Mouse (Mus musculus) small intestine, adult 2 months (tissue): ENCODE measurements around the gene Ltbp4.
A peak's percentile ranks its signal among the peaks of the same experiment; 100 is the strongest.

Experiments used
- CTCF ChIP-seq: fragments of 200-500 bp; IDR thresholded peaks from 2 replicates; pipeline ENCODE4 v1.5.1; 2012; ENCODE audit warnings: low read depth, mild to moderate bottlenecking, control low read depth, inconsistent platforms, low read length, moderate library complexity, mixed read lengths; ENCODE audit not compliant: insufficient replicate concordance, insufficient read length; ENCODE audit errors: extremely low read depth
- POLR2A ChIP-seq: fragments of 200-500 bp; IDR thresholded peaks from 2 replicates; pipeline ENCODE4 v1.6.1; 2012; ENCODE audit warnings: low read depth, mild to moderate bottlenecking, control low read depth, inconsistent platforms, low read length, moderate library complexity

DNA sequence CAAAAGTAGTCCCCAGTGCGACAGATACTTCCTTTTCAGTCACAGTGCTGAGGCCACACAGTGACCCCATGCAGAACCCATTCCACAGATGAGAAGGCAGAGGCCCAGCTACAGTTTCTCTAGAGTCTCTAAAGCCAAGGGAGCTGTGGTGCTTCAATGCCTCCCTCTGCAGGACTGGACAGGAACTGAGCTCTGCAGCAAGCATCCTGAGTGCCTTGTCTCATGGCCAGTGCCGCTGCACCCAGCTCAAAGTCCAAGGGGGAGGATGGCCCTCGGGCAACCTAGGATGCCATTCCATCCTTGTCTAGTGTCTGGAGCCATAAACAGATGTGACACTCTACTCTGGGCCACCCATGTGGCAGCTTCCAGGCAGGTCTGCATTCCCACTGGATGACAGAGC is 81.8 kb downstream of the Ltbp4 start:
- TF ChIP-seq POLR2A (no peak), CTCF (peak; percentile 64)
